Mouse (Mus musculus) erythroid progenitor cell, adult 5-6 weeks (primary cell): Measurements from ENCODE around the gene Slc25a17. TPM values are rescaled to one million over a fixed set of nuclear protein-coding genes. Genes with fewer than 3 reads are reported as not detected.

Experiments
- total RNA-seq, 2 experiments: library from RNA; stranded (forward) in 1 of 2; stranded (reverse) in 1 of 2; fragments of 150-400 nt in 1 of 2; fragments of 186-747, 209-891 nt in 1 of 2; gene quantifications; 2 replicates each; pipeline versions ENCODE4 v1.2.3 to v1.2.4; 2015 to 2017; ENCODE audit warnings: low replicate concordance in 2 of 2

Slc25a17 gene
- total RNA-seq, 2 experiments from 2014 or later, result 35.9 to 36.0 TPM

Other genes with a start within 250 kb of the Slc25a17 start
- 11.5 and 14.3 TPM in 2 replicates for gene Mrtfa, start 170.1 kb downstream of the Slc25a17 start, total RNA-seq (2015; ENCODE audit: low replicate concordance)
- 3.5 and 9.0 TPM in 2 replicates for gene Mrtfa, start 170.1 kb downstream of the Slc25a17 start, total RNA-seq (2017; ENCODE audit: low replicate concordance)
- not detected in 2 replicates for gene Mchr1, start 125.3 kb downstream of the Slc25a17 start, total RNA-seq (2015; ENCODE audit: low replicate concordance)
- gene Mchr1, start 125.3 kb downstream of the Slc25a17 start, total RNA-seq (2017; ENCODE audit: low replicate concordance), result not detected in 2 replicates
- 22.7 and 30.6 TPM in 2 replicates for gene St13, start 39.3 kb upstream of the Slc25a17 start, total RNA-seq (2015; ENCODE audit: low replicate concordance)
- 34.4 and 46.5 TPM in 2 replicates for gene St13, start 39.3 kb upstream of the Slc25a17 start, total RNA-seq (2017; ENCODE audit: low replicate concordance)
- gene Xpnpep3, start 39.3 kb upstream of the Slc25a17 start, total RNA-seq (2015; ENCODE audit: low replicate concordance), result 12.6 and 16.9 TPM in 2 replicates
- gene Xpnpep3, start 39.3 kb upstream of the Slc25a17 start, total RNA-seq (2017; ENCODE audit: low replicate concordance), result 8.6 and 20.8 TPM in 2 replicates
- not detected in 2 replicates for gene Dnajb7, start 47.5 kb upstream of the Slc25a17 start, total RNA-seq (2015; ENCODE audit: low replicate concordance)
- not detected in 2 replicates for gene Dnajb7, start 47.5 kb upstream of the Slc25a17 start, total RNA-seq (2017; ENCODE audit: low replicate concordance)
- 65.4 and 79.6 TPM in 2 replicates for gene Rbx1, start 105.5 kb upstream of the Slc25a17 start, total RNA-seq (2015; ENCODE audit: low replicate concordance)
- 52.0 and 67.4 TPM in 2 replicates for gene Rbx1, start 105.5 kb upstream of the Slc25a17 start, total RNA-seq (2017; ENCODE audit: low replicate concordance)
- 135 and 137 TPM in 2 replicates for gene Ep300, start 224.5 kb upstream of the Slc25a17 start, total RNA-seq (2015; ENCODE audit: low replicate concordance)
- gene Ep300, start 224.5 kb upstream of the Slc25a17 start, total RNA-seq (2017; ENCODE audit: low replicate concordance), result 81.7 and 111 TPM in 2 replicates